Mouse (Mus musculus): ENCODE results near the gene Terf2. TPM values are rescaled to one million over a fixed set of nuclear protein-coding genes. Genes with fewer than 3 reads are reported as not detected.
A peak's percentile ranks its signal among the peaks of the same experiment; 100 is the strongest.

Gene Terf2
- total RNA-seq, 2 experiments from 2014 or later = 35.7 to 38.4 TPM

Small RNA genes lying within 50 kb of the gene (microRNA-seq; reads per million reads assigned to microRNA genes)
- gene Mir7075 = 3.7 reads per million, percentile 10 among the genes with 10 or more reads in this experiment

Other genes with a start within 250 kb of the Terf2 start
- gene Has3, start 226.3 kb downstream of the Terf2 start, total RNA-seq (2021) = 1 to 10 TPM; 1.1 to 1.3 TPM
- 10 to 100 TPM; 45.1 to 47.0 TPM for gene Utp4, start 202.9 kb downstream of the Terf2 start, total RNA-seq (2021)
- gene Sntb2, start 160.8 kb downstream of the Terf2 start, total RNA-seq (2021) = 10 to 100 TPM; 37.2 to 39.0 TPM
- 10 to 100 TPM; 69.6 to 72.7 TPM for gene Vps4a, start 65.3 kb downstream of the Terf2 start, total RNA-seq (2021)
- gene Pdf, start 47.9 kb downstream of the Terf2 start, total RNA-seq (2021) = 10 to 100 TPM; 33.5 to 38.3 TPM
- gene Cog8, start 39.9 kb downstream of the Terf2 start, total RNA-seq (2021) = 10 to 100 TPM; 32.4 to 37.4 TPM
- 10 to 100 TPM; 57.7 to 60.0 TPM for gene Nip7, start 39.7 kb downstream of the Terf2 start, total RNA-seq (2021)
- 1 to 10 TPM in 1 of 2 experiments, not detected in 1; 8.2 TPM for gene Tmed6, start 30.9 kb downstream of the Terf2 start, total RNA-seq (2021)
- gene Cyb5b, start 54.1 kb upstream of the Terf2 start, total RNA-seq (2021) = 100 to 1,000 TPM; 297 to 305 TPM
- gene Nfat5, start 196.9 kb upstream of the Terf2 start, total RNA-seq (2021) = 100 to 1,000 TPM; 154 to 167 TPM

Measured in adrenal gland, postnatal 4 days (tissue).